Mouse (Mus musculus) MEL (cell line): ENCODE data around the gene Pigp.

ENCODE experiments used
- CHD2 ChIP-seq: IDR thresholded peaks from 2 replicates; pipeline ENCODE4 v1.6.1; 2011; ENCODE audit warnings: low read length, improper control_type of control experiment
- CTCF ChIP-seq, 3 experiments: IDR thresholded peaks in 2 of 3; conservative IDR thresholded peaks in 1 of 3; 2 replicates each; pipeline ENCODE4 v1.5.1; 2011 to 2012; ENCODE audit warnings: low read length in 3 of 3, low read depth in 2 of 3, mild to moderate bottlenecking in 2 of 3, improper control_type of control experiment in 1 of 3, inconsistent platforms in 1 of 3, mixed read lengths in 1 of 3, moderate library complexity in 1 of 3; ENCODE audit not compliant: control insufficient read depth in 1 of 3, insufficient read depth in 1 of 3, poor library complexity in 1 of 3, severe bottlenecking in 1 of 3
- MAX ChIP-seq: IDR thresholded peaks from 2 replicates; pipeline ENCODE4 v1.6.1; 2011; ENCODE audit warnings: low read length, improper control_type of control experiment
- MEF2A ChIP-seq: IDR thresholded peaks from 2 replicates; pipeline ENCODE4 v1.6.1; 2014; ENCODE audit warnings: low read depth, mild to moderate bottlenecking, inconsistent platforms, low read length, improper control_type of control experiment; ENCODE audit not compliant: poor library complexity, insufficient replicate concordance, severe bottlenecking; ENCODE audit errors: extremely low read depth
- MYC ChIP-seq: IDR thresholded peaks from 2 replicates; pipeline ENCODE4 v1.6.1; 2011; ENCODE audit warnings: low read depth, mild to moderate bottlenecking, low read length, improper control_type of control experiment, moderate library complexity
- NRF1 ChIP-seq: IDR thresholded peaks from 2 replicates; pipeline ENCODE4 v1.6.1; 2014; ENCODE audit warnings: low read depth, mild to moderate bottlenecking, inconsistent platforms, low read length, improper control_type of control experiment, moderate library complexity; ENCODE audit not compliant: poor library complexity, insufficient read depth, severe bottlenecking
- POLR2A ChIP-seq, 2 experiments: IDR thresholded peaks; 2 replicates each; pipeline ENCODE4 v1.6.1; 2011 to 2012; ENCODE audit warnings: low read length in 2 of 2, mild to moderate bottlenecking in 2 of 2, control low read depth in 1 of 2, improper control_type of control experiment in 1 of 2, low read depth in 1 of 2, moderate library complexity in 1 of 2; ENCODE audit not compliant: control insufficient read depth in 1 of 2, insufficient read depth in 1 of 2, poor library complexity in 1 of 2
- ZC3H11A ChIP-seq: IDR thresholded peaks from 2 replicates; pipeline ENCODE4 v1.6.1; 2012; ENCODE audit warnings: low read depth, mild to moderate bottlenecking, inconsistent platforms, low read length, improper control_type of control experiment

- TF ChIP-seq CTCF (IDR thresholded peaks at IDR 0.05 in 2 of 3, conservative IDR thresholded peaks at IDR 0.05 in 1 of 3; ENCODE audit: control insufficient read depth in 1 of 3, insufficient read depth in 1 of 3, low read depth in 2 of 3, low read length in 3 of 3, poor library complexity in 1 of 3, severe bottlenecking in 1 of 3) (no peak), MYC (no peak), POLR2A (IDR thresholded peaks at IDR 0.05; ENCODE audit: control insufficient read depth in 1 of 2, insufficient read depth in 1 of 2, low read depth in 1 of 2, low read length in 2 of 2, poor library complexity in 1 of 2) (no peak), CHD2 (no peak), ZC3H11A (no peak), MAX (no peak), NRF1 (no peak), MEF2A (no peak)
Observed at GRCm38 (mm10) chr16:94327781-94328711, 43.6 kb downstream of the Pigp start, which contains the start of gene Ripply3.
